Mouse (Mus musculus): ENCODE measurements at regions not wholly inside any gene's neighbourhood (a gene's known extent, or its start where the extent isn't known, plus 50 kb on each side); places are given as distances from the start of the nearest gene placed in this dataset.

DNA sequence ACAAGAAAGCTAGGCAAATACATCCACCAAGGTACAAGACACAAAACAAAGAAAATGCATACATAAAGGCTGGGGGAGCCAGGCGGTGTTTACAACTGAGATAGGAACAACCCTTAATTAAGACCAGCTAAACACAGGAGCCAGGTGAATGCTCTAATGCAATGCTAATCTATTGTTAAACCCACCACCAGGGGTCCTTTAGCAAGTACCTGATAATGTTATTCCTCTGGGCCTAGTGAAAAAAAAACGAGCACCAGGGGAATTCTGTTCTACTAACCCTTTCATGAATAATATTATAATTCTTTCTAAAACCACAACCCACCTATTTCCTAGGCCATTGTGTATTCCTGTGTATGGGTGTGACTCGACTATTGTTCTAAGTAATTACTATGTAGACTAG is 61.5 kb upstream of the Slc4a10 start:
- Histone ChIP-seq H3K36me3 (replicated peaks; ENCODE audit: control insufficient read depth, insufficient read depth, low read depth) (no peaks in the 10 kb centered on the region), H3K9ac (replicated peaks) (no peak overlapping the region), H3K4me3 (ENCODE audit: insufficient read depth in 1 of 2, low read depth in 2 of 2, low read length in 2 of 2) (no peak overlapping the region), H3K27me3 (ENCODE audit: control insufficient read depth, insufficient read depth, low read length) (no peaks in the 10 kb centered on the region), H3K4me2 (ENCODE audit: low read depth) (no peak overlapping the region), H3K9me3 (ENCODE audit: control insufficient read depth, low read length) (no peaks in the 10 kb centered on the region), H3K4me1 (replicated peaks; ENCODE audit: control insufficient read depth in 2 of 2, insufficient read depth in 2 of 2, low read length in 1 of 2) (no peaks in the 10 kb centered on the region), H3K27ac (no peak overlapping the region)
- ATAC-seq (ENCODE audit: insufficient read depth) (no peak), DNase-seq (ENCODE audit: low read depth in 3 of 3, low spot score in 3 of 3) (no peak)
- 48% methylated on average over 3 of the region's 3 CpGs for WGBS (ENCODE audit: insufficient replicate concordance)
- TF ChIP-seq CTCF (IDR thresholded peaks at IDR 0.05; ENCODE audit: low read depth) (no peak), EP300 (IDR thresholded peaks at IDR 0.05; ENCODE audit: low read depth) (no peak)

DNA sequence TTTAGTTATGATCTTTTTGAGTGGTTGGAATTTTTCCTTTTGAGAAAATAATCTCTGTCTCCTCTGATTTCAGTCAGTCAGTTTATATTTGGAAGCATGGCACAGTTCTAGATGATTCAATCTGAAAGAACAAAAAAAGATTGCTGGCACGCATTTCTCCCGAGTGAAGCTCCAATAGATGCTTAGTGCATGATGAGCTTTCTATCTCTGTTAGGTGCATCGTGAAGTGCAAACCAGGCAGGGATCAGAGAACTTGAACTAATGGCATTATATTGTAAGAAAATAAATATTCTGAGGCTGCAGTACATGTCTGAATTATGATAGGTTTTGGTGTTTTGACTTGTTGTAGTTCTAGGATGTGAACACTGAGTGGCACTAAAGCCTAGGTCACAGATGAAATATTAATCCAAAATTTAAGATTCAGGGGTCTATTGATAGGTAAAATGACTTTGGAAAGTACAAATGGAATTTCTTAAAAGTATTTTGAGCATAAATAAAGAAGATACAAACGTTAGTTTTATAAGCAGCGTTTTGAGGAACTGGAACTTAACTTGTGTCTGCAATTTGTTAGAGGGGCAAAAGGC is 59.2 kb upstream of the Slc4a10 start:
- no peak; the same call in 1 of the 2 replicates for TF ChIP-seq CTCF (IDR thresholded peaks at IDR 0.05; ENCODE audit: low read depth)
- no peak for DNase-seq (ENCODE audit: low read depth in 3 of 3, low spot score in 3 of 3)
- H3K4me3 ChIP-seq (ENCODE audit: insufficient read depth in 1 of 2, low read depth in 2 of 2, low read length in 2 of 2), result no peak overlapping the region

More for the DNA sequence above, 59.2 kb upstream of the Slc4a10 start:
- Histone ChIP-seq H3K27me3 (ENCODE audit: control insufficient read depth, insufficient read depth, low read length) (no peaks in the 10 kb centered on the region), H3K9me3 (ENCODE audit: control insufficient read depth, low read length) (no peaks in the 10 kb centered on the region), H3K4me1 (replicated peaks; ENCODE audit: control insufficient read depth in 2 of 2, insufficient read depth in 2 of 2, low read length in 1 of 2) (no peaks in the 10 kb centered on the region), H3K4me2 (ENCODE audit: low read depth) (no peak overlapping the region), H3K27ac (no peak overlapping the region), H3K36me3 (replicated peaks; ENCODE audit: control insufficient read depth, insufficient read depth, low read depth) (no peaks in the 10 kb centered on the region), H3K9ac (replicated peaks) (no peak overlapping the region)
- 43% methylated on average over 5 of the region's 5 CpGs for WGBS (ENCODE audit: insufficient replicate concordance)
- no peak for ATAC-seq (ENCODE audit: insufficient read depth)
